Mouse (Mus musculus): Measurements from ENCODE around the gene AA467197. TPM values are rescaled to one million over a fixed set of nuclear protein-coding genes. Genes with fewer than 3 reads are reported as not detected.

Gene AA467197
- polyA plus RNA-seq, 1 experiment from 2014 or later = not detected

DNA sequence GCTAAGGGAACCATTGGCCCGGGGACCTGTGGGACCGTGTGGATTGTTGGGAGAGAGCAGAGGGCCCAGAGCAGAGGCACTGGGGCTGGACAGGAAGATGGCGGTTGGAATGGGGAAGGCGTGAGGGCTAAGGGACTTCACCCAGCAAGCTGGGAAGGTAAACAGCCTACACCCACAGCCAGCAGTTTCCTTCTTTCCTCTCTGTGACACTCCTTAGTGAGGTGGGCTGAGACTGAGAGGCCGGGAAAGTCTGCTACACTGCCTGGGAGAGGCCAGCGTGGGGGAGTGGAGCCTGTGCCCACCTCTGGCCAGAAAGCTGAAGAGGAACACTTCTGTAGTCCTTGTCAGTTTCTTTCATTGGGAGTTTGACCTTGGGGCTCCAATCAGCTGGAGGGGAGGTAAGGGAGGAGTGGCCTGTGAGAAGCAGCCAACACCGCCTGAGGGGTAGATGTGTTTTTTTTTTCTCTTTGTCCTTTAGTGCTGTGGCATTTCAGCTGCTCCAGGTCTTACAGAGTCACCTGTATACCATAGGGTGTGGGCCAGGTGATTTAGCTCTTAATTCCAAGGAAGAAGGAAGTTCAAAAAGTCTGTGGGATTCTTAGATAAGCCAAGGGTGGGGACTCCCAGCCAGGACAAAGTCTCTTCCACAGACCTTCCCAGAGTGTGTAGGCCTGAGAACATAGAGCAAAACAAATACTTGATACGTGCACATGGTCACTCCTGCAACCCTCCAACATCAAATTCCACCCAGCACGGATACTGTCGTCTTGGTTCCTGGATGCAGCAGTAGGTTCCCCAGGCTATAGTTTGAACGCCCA lies 21.1 kb downstream of the AA467197 start:
- Histone ChIP-seq H3K27ac (ENCODE audit: low read depth) (no peak overlapping the region), H3K36me3 (ENCODE audit: insufficient read depth) (no peaks in the 10 kb centered on the region), H3K27me3 (ENCODE audit: insufficient read depth, low read length) (no peaks in the 10 kb centered on the region), H3K9ac (no peak overlapping the region), H3K4me3 (ENCODE audit: low read depth, low read length) (no peak overlapping the region), H3K4me1 (ENCODE audit: insufficient read depth) (no peaks in the 10 kb centered on the region), H3K4me2 (no peak overlapping the region), H3K9me3 (ENCODE audit: low read depth, low read length) (no peaks in the 10 kb centered on the region)
- no peak for TF ChIP-seq CTCF (IDR thresholded peaks at IDR 0.05; ENCODE audit: low read depth)
- WGBS = 75% methylated on average over 11 of the region's 11 CpGs
- DNase-seq = no peak
- no peak for ATAC-seq (ENCODE audit: insufficient read depth)

DNA sequence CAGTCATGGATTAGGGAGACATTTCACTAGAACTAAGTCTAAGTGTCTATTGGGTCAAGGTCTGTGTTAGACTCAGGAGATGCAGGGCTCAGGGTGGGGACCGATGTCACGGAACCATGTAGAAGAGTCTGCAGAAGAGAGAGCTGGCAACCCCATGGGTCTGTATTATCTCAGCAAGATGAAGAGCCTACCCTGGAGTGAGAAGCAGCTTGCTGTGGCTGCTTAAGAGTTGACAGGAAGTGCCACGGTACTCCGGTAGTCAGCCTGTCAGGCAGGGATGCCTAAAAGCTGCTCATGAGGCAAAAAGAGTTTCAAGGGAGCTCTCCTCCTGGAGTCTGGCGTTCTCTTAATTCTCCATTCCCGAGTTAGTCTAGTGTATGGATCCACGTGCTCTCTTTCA lies 23.0 kb downstream of the AA467197 start:
- WGBS = 73% methylated on average over 7 of the region's 7 CpGs
- DNase-seq (no peak), ATAC-seq (ENCODE audit: insufficient read depth) (no peak)
- H3K27me3 ChIP-seq (ENCODE audit: insufficient read depth, low read length) = no peaks in the 10 kb centered on the region
- no peak for TF ChIP-seq CTCF (IDR thresholded peaks at IDR 0.05; ENCODE audit: low read depth)
- no peaks in the 10 kb centered on the region for H3K9me3 ChIP-seq (ENCODE audit: low read depth, low read length)
- H3K4me2 ChIP-seq = no peak overlapping the region
- H3K4me3 ChIP-seq (ENCODE audit: low read depth, low read length) = no peak overlapping the region
- no peak overlapping the region for H3K27ac ChIP-seq (ENCODE audit: low read depth)
- no peaks in the 10 kb centered on the region for H3K4me1 ChIP-seq (ENCODE audit: insufficient read depth)
- no peaks in the 10 kb centered on the region for H3K36me3 ChIP-seq (ENCODE audit: insufficient read depth)
- no peak overlapping the region for H3K9ac ChIP-seq

GRCm38 (mm10) chr2:122665253-122665972 lies 28.6 kb downstream of the AA467197 start:
- TF ChIP-seq CTCF (IDR thresholded peaks at IDR 0.05; ENCODE audit: low read depth) = no peak
- Histone ChIP-seq H3K4me3 (ENCODE audit: low read depth, low read length) (no peak overlapping the region), H3K9ac (no peak overlapping the region), H3K27ac (ENCODE audit: low read depth) (no peak overlapping the region), H3K27me3 (ENCODE audit: insufficient read depth, low read length) (no peaks in the 10 kb centered on the region), H3K4me1 (ENCODE audit: insufficient read depth) (no peaks in the 10 kb centered on the region), H3K9me3 (ENCODE audit: low read depth, low read length) (no peaks in the 10 kb centered on the region), H3K36me3 (ENCODE audit: insufficient read depth) (no peaks in the 10 kb centered on the region), H3K4me2 (no peak overlapping the region)
- ATAC-seq (ENCODE audit: insufficient read depth) (no peak), DNase-seq (no peak)
- WGBS = 48% methylated on average over 6 of the region's 6 CpGs

GRCm38 (mm10) chr2:122665973-122666875 lies 29.4 kb downstream of the AA467197 start:
- H3K9me3 ChIP-seq (ENCODE audit: low read depth, low read length) = no peaks in the 10 kb centered on the region
- H3K36me3 ChIP-seq (ENCODE audit: insufficient read depth) = no peaks in the 10 kb centered on the region
- no peaks in the 10 kb centered on the region for H3K27me3 ChIP-seq (ENCODE audit: insufficient read depth, low read length)
- H3K4me1 ChIP-seq (ENCODE audit: insufficient read depth) = no peaks in the 10 kb centered on the region
- DNase-seq = peak; percentile 65
- H3K9ac ChIP-seq = no peak overlapping the region
- no peak overlapping the region for H3K4me2 ChIP-seq
- WGBS = 33% methylated on average over 12 of the region's 12 CpGs
- no peak overlapping the region for H3K4me3 ChIP-seq (ENCODE audit: low read depth, low read length)
- no peak for ATAC-seq (ENCODE audit: insufficient read depth)
- H3K27ac ChIP-seq (ENCODE audit: low read depth) = no peak overlapping the region
- peak; percentile 61 for TF ChIP-seq CTCF (IDR thresholded peaks at IDR 0.05; ENCODE audit: low read depth)

- TF ChIP-seq CTCF (IDR thresholded peaks at IDR 0.05; ENCODE audit: low read depth) = peak; percentile 68
- ATAC-seq (ENCODE audit: insufficient read depth) = peak; percentile 31; the same call in 1 of the 2 replicates
- DNase-seq = peak; percentile 76
- Histone ChIP-seq H3K36me3 (ENCODE audit: insufficient read depth) (no peaks in the 10 kb centered on the region), H3K4me3 (ENCODE audit: low read depth, low read length) (no peak overlapping the region), H3K27ac (ENCODE audit: low read depth) (no peak overlapping the region), H3K4me2 (no peak overlapping the region), H3K9me3 (ENCODE audit: low read depth, low read length) (no peaks in the 10 kb centered on the region), H3K4me1 (ENCODE audit: insufficient read depth) (no peaks in the 10 kb centered on the region), H3K9ac (no peak overlapping the region), H3K27me3 (ENCODE audit: insufficient read depth, low read length) (no peaks in the 10 kb centered on the region)
- 19% methylated on average over 5 of the region's 5 CpGs for WGBS
Measured at GRCm38 (mm10) chr2:122667856-122668255, 31.1 kb downstream of the AA467197 start.

GRCm38 (mm10) chr2:122671714-122672113 lies 34.9 kb downstream of the AA467197 start:
- no peak overlapping the region for H3K4me3 ChIP-seq (ENCODE audit: low read depth, low read length)
- H3K4me1 ChIP-seq (ENCODE audit: insufficient read depth) = no peaks in the 10 kb centered on the region
- 65% methylated on average over 5 of the region's 5 CpGs for WGBS
- DNase-seq (no peak), ATAC-seq (ENCODE audit: insufficient read depth) (no peak)
- no peaks in the 10 kb centered on the region for H3K9me3 ChIP-seq (ENCODE audit: low read depth, low read length)
- H3K4me2 ChIP-seq = no peak overlapping the region
- no peak overlapping the region for H3K9ac ChIP-seq
- H3K36me3 ChIP-seq (ENCODE audit: insufficient read depth) = no peaks in the 10 kb centered on the region
- no peaks in the 10 kb centered on the region for H3K27me3 ChIP-seq (ENCODE audit: insufficient read depth, low read length)
- TF ChIP-seq CTCF (IDR thresholded peaks at IDR 0.05; ENCODE audit: low read depth) = no peak
- H3K27ac ChIP-seq (ENCODE audit: low read depth) = no peak overlapping the region

All from lung, embryonic 14.5 days (tissue).